Mouse (Mus musculus) embryo, embryonic 10.5 days (tissue): ENCODE results near the gene Magi1.

Experiments used
- DNase-seq: peaks from one replicate; pipeline ENCODE4 v3.0.0-alpha.2; 2015; ENCODE audit warnings: low spot score

Gene Magi1

DNA sequence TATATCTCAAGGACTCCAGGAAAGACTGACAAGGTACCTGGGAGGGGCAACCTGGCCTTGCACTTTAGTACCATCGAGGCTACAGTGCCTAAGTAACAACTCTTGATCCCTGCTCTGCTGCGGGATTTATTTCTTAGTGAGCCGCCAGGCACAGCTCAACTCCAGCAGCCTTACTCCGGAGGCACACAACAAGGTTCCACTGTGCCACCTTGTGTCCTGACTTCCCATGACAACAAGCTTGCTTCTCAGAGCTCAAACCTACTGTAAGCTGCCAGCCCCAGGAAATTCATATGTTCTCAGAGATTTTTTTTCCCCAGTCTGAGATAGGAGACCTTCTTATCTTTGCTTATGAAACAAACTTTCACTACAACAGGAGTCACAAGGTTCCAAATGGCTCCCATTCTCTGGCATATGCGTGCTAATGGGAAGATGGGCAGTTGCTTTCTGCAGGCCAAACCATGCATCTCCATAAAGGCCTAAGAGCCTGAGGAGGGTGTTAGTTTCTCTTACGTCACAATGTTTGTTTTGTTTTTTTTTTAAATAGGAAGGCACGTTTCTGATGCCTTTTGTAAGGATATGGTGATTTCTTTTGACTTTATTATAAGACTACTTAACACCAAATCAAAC is 556.8 kb downstream of the Magi1 start:
- peak; percentile 37 for DNase-seq

DNA sequence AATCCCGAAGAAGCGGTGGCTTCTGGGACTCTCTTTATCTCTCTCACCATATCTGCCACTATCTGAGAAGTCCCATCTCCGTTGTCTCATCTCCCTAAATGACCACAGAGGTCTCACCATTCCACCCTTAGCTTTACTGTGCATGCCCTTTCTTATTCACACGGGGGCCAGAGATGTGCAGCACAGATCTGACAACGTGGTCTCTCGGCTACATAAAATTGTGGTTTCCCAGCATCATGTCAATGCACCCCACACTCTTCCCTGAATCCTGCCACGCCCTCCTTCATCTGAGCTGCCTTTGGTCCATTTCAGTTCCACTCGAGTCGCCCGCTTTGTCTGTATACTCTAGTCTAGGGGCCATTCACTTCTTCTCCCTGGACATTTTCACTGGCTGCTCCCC is 557.6 kb downstream of the Magi1 start:
- no peak for DNase-seq

DNA sequence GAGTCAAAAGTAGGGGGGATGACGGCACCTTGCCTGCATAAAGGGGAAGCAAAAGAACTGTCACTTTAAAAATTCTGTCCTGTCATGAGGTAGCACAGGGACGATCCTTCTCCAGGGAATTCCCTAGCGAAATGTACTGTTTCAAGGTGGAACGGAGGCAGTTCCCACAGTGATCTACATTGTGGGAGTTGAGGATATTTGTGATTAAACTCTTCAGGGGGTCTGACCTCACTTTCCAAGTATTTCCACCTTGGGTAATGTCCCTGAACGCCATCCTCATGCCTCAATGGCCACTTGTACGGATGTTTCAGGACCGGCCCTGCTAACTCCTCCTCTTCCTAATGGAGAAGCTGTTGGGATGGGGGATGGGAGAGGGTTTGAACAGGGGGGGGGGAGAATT is 559.0 kb downstream of the Magi1 start:
- DNase-seq: no peak

- DNase-seq: no peak
These were observed 560.5 kb downstream of the Magi1 start for GRCm38 (mm10) chr6:93723226-93723625.

GRCm38 (mm10) chr6:93719532-93719931 is 564.2 kb downstream of the Magi1 start:
- DNase-seq: no peak

DNA sequence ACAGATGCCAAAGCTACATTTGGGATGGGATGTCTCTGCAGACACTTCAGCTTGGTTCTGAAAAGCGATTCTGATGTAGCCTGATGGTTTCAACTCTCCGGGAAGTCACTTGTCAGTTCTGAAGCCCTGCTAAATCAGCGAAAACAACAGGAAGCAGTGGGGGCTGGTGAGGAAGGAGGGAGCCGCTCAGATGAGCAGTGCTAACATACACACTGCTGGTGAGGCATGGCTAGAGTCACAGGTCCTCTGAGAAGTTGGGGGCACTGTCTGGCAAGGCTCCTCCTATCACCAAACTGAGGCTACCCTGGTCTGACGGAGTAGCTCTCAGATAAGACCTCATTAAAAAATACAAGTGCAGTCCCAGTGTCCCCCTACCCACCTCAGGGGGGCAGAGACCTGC is 565.3 kb downstream of the Magi1 start:
- peak; percentile 53 for DNase-seq

GRCm38 (mm10) chr6:93717826-93718375 is 565.8 kb downstream of the Magi1 start:
- DNase-seq: no peak

- DNase-seq: peak; percentile 58
These were observed 566.8 kb downstream of the Magi1 start for GRCm38 (mm10) chr6:93716686-93717625.

DNA sequence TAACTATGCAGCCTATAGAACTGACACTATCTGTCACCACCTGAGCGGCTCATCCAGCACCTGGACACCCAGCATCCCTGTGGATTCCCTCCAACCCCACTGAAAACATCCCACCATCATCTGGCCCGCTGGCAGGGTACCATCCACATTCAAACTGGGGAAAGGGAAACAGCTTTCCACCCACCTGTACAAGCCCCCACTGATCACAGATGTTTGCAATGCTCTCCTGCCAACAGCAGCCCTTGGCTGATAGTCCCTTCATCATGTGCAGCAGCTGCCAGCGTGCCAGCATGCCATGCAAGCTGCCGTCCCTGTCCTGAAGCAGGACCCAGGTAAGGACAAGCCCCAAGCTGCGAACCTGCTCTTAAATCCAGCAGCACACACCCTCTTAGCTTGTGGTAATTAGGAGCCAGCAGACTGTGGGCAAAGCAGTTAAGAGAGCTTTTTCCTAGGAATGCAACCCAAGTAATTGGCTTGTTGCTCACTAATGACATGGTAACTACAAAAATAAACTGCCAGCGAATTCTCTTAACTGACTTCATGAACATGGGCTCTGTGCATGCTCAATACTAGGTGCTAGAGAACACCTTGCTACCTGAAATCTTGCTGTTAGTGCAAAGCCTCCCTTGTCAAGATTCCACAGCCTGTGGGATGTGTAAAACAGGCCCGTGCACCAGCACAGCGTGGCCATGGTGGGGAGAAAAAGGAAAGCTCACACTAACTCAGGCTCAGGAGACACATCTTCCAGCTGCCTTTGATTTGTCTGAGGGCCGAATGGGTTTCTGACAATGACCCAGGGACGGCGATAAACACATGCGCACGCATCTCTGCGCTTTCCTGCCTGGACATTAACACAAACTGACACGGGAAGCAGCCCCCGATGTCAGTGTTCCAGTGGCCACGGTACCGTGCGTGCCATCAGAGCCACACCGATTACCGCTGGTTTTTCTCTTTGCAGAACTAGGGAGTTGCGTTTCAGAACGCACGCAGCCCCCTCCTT is 568.2 kb downstream of the Magi1 start:
- peak; percentile 17 for DNase-seq

- no peak for DNase-seq
These were observed 579.4 kb downstream of the Magi1 start for GRCm38 (mm10) chr6:93704350-93704749.

- no peak for DNase-seq
These were observed 584.3 kb downstream of the Magi1 start for GRCm38 (mm10) chr6:93699436-93699835.

DNA sequence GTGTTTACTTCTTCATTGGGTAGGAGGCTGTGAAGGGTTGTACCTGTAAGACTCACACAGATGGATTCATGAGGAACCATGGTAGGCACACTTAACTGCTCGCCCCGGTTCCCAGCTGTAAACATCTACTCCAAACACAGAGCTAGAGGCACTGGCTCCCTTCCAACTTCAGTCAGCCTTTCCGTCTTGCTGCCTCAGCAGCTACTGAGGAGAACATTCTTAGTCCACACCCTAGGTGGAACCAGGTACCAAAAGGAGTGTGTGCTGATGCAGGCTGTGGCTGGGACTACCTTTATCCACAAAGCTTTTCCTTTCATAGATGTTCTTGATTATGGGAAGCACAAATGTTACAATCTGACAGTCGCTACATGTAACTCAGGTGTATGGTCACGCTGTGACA is 585.8 kb downstream of the Magi1 start:
- DNase-seq: no peak

GRCm38 (mm10) chr6:93678766-93679165 is 605.0 kb downstream of the Magi1 start:
- DNase-seq: no peak

DNA sequence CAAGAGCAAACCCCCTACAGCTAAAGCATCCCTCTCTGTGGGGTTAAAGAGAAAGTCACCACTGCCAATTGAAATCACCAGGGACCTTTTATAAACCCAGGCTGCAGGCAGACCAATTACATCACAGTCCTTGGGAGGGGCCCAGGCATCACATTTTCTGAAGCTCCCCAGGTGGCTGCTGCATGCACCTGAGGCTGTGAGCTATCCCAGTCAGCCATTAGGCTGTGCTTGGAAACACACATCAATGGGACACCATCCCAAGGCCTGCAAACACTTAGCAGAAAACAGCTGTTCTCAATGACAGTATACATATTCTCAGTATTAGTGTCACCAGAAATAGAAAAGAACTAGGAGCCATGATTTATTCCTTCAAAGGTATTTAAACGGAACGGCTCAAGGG is 617.0 kb downstream of the Magi1 start:
- peak; percentile 26 for DNase-seq

GRCm38 (mm10) chr6:93665056-93665805 is 618.5 kb downstream of the Magi1 start:
- no peak for DNase-seq

GRCm38 (mm10) chr6:93661139-93661538 is 622.6 kb downstream of the Magi1 start:
- DNase-seq: no peak

GRCm38 (mm10) chr6:93659534-93659933 is 624.2 kb downstream of the Magi1 start:
- no peak for DNase-seq

- peak; percentile 88 for DNase-seq
These were observed 626.3 kb downstream of the Magi1 start for GRCm38 (mm10) chr6:93657187-93657974.

- DNase-seq: peak; percentile 23
These were observed 635.0 kb downstream of the Magi1 start for GRCm38 (mm10) chr6:93648581-93649230.
